Mouse (Mus musculus) heart, postnatal 0 days (tissue): Measurements from ENCODE around the gene Ddx39b.

Experiments used
- CTCF ChIP-seq: IDR thresholded peaks from 2 replicates; pipeline ENCODE4 v1.5.1; 2016; ENCODE audit warnings: antibody characterized with exemption, control low read depth, low read depth
- EP300 ChIP-seq: IDR thresholded peaks from 2 replicates; pipeline ENCODE4 v1.6.1; 2016; ENCODE audit warnings: antibody characterized with exemption, low read depth

GRCm38 (mm10) chr17:35259621-35260020, 18.1 kb downstream of the Ddx39b start:
- TF ChIP-seq EP300 (no peak), CTCF (no peak)
